Mouse (Mus musculus) inflammation-experienced regulatory T-cells, adult 6 months (primary cell): ENCODE results near the gene Dhcr24. TPM values are rescaled to one million over a fixed set of nuclear protein-coding genes. Genes with fewer than 3 reads are reported as not detected.

ENCODE experiments used
- ATAC-seq: one replicate; pipeline ENCODE4 v1.8.0; 2017
- polyA plus RNA-seq, 3 experiments: library from polyadenylated mRNA; unstranded; fragments of 100-300 nt; shearing (Covaris generic); gene quantifications; one replicate each; pipeline ENCODE4 v1.2.1; 2017

Dhcr24 gene
- polyA plus RNA-seq, 3 experiments from 2014 or later: 2.3 to 6.0 (median 4.0) TPM

DNA sequence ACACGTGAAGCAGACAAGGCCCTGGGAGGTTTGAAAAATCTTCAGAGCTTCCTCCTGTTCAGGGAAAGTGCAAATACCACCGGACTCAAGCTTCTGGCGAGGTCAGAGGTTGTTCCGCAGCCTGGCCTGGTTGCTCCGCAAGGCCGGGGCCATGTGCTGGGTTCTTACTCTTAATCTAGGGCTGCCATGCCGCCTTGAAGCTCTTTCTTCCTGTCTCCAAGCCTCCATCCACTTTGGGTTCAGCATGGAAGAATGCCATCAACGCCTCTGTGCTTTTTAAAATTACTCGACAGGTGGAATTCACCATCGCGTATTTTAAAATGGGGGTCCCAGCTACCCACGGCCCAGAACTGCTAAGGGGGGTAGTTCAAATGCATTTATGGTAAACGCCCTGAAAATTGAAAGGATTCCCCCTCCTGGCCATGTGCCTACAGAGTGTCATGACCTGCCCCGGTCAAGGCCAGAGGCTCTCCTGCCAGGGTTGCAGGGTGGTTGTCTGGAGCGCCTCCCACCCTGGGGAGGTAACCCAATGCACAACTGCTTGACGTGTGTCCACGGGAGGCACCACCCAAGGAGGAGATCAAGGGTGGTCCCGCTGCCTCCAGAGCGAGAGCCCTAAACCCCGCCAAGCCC, 509 bp upstream of the Dhcr24 start:
- ATAC-seq: peak; percentile 54

DNA sequence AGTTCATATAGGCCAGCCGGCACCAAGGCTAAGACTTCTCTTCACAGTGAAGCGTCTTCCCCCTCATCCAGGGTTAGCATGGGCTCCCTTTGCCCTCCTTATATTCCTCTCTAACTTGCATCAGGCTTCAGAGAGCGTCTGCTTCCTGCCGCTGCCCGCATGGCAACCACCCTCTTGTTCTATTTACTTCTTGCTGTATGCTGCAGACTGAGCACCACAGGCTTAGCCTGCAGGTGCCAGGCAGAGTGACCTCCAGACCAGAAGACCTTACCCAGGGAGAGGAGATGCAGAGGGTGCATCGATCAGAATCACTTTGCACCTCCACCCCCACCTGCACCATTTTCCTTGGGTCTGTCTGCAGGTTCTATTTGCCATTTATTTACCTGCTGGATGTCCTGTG, 1.2 kb downstream of the Dhcr24 start:
- no peak for ATAC-seq

DNA sequence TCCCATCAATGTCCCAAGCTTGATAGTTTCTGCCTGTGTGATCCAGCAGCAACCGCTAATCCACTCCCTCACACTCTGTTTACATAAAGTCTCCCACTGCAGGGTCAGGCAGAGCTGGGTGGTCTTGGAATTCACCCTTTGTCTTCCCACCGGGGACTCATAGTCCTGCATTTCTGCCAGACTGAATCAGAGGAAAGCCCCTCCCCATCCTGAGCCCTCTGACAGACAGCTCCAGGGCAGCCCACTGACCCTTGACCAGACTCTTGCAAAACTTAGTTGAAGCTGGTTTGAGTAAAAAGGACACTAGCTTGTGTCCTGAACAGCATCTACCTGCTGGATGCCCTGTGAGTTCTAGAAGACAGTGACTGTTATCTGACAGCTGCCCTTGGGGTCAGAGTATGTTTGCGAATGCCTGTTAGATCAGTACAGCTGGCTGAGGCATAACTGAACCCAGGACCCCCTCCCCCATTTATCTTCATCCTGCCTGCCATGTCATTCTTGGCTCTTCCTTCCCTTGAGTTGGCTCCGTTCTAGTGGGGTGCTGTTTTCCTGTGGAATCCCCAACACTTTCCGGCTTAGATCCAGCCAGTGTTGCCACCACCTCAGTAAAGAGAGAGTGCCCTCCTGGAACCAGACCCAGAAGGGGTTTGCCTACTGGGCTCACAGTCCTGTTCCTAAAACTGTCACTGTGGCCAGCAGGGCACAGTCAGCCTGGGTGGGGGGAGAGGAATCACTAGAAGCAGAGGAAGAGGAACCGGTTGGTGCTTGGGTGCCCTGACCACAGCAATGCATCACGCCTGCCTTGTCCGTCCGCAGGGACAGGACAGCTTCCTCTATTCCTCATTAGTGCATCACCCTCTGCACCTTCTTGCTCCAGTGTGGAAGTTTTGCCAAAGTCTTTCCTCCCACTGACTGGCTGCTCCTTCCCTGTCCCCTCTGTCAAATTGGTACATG, 2.3 kb downstream of the Dhcr24 start:
- ATAC-seq: no peak

DNA sequence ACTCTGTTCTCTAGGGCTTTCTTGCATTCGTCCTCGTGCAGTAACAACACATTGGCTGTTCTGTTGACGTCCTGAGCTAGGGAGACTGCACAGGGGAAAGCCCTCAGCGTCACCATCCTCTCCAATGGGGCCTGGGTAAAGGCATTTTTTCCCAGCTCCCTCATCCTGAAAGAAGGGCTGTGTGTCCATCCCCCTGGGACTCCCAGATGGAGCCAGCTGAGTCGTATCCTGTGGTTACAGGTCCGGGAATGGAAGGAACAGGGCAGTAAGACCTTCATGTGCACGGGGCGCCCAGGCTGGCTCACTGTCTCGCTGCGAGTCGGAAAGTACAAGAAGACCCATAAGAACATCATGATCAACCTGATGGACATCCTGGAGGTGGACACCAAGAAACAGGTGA, 3.3 kb downstream of the Dhcr24 start:
- ATAC-seq: no peak

DNA sequence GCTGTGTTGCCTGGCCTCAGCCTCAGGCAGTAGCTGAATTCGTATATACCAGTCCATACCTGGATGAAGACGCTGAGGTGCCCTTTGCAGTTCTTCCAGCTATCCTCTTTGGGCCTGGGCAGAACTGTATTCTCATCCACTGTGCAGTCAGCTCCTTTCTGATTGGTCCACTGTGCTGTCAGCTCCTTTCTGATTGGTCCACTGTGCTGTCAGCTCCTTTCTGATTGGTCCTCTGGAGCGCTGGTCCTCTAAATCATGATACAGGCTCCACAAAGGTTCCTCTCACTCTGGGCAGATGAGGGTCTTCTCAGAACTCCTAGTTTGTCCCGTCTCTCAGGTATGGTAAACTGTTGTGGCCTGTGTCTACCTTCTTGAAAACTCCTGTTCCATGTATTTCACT, 8.8 kb downstream of the Dhcr24 start:
- no peak for ATAC-seq

DNA sequence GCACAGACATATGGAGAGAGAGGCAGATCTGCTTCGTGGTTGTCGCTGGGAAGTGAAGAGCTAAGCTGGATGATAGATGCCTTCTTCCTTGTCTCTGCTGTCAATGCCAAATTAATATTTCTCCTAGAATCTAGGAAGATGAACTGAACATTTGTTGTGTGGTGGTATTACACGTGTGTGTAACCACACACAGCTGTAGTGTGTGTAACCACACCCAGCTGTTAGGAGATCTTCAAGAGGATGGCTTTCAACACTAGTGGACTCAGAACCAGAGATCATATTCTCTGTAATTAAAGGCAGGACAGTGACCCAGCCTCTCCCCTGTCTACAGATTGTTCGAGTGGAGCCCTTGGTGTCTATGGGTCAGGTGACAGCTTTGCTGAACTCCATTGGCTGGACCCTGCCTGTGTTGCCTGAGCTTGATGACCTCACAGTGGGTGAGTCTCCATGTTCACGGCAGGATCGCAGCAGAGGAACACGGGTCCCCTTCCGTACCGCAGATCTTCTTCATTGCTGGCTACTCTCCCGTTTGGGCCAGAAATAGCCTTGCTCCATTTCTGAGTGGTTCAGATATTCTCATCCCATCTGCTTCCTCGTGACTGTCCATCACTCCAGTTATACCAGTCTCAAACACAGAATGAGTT, 10.4 kb downstream of the Dhcr24 start:
- no peak for ATAC-seq

DNA sequence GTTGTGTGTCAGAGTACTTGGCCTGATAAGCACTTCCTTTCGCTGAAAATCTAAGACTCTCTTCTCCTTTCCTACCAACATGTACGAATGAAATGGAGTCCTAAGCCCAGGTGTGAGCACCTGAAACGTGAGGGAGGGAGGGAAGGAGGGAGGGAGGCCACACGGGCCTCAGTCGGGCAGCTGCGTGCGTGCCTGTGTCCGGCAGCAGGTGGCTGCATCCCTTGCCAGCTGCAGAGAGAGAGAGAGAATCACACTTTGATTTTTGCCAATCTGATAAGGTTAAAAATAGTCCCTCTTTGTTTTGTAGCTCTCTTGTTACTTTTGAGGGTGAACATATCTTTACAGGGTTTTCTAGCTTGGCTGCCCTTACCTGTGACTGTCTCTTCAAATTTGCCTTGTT, 14.2 kb downstream of the Dhcr24 start:
- ATAC-seq: no peak

DNA sequence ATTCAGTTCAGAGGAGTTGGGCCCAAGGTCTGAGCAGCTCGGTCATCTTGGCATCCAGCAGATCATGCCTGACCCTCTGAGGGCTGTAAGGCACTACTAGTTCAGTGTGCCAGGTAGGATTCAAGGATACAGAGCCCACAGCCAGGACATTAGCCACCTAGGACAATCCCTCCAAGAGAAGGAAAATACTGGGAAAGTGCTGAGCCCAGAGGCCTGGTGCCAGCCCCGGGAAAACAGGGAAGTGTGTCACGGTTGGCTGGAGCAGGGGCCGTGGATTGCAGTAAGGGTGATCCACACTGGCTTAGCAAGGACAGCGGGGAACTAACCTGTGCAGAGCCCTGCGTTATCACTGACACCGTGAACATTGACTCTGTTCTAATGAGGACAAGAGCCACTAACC, 16.7 kb downstream of the Dhcr24 start:
- ATAC-seq: no peak

DNA sequence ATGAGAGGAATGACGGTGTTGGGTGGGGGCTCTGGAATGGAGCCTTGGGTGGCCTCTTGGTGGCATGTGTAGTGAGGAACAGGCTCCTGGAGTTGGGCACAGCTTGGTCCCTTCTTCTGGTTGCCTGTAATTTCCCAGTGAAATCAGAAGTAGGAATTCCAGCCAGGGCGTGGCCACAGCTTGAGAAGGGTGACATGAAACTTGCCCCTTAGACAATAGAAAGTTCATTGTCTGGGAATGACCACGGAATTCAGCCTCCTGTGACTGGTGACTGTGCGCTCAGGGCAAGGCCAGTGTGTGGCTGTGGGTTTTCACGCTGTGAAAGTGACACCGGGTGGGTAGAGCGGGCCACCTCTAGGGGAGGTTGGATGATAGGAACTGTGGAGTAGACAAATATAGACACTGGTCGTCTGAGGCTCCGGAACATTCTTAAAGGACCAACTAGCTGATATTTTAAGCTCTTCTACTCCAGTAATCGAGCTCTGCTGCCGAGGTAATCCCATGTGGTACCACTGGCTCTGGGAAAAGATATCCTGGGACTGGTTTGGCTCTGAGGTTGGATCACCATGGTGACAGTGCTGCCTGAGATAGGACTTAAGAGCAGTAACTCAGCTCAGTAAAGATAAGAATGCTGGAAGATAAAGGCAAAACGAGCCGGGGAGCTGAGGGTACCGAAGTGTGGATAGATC, 20.5 kb downstream of the Dhcr24 start:
- no peak for ATAC-seq

DNA sequence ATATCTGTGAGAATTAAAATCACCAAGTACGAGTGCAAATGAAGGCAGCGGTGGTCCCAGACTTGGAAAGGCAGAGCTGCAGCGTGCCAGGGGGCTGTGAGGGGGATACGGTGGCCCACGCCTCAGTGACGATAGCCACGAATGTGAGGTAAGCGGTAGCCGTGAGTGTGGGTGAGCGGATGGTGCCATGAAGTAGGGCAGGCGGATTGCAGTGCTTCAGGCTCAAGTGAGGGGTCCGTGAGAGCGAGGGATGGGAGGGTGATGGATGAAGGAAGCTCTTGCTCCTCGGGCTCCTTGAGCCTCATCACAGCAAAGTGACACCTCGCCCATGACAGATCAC, 21.0 kb downstream of the Dhcr24 start:
- no peak for ATAC-seq

DNA sequence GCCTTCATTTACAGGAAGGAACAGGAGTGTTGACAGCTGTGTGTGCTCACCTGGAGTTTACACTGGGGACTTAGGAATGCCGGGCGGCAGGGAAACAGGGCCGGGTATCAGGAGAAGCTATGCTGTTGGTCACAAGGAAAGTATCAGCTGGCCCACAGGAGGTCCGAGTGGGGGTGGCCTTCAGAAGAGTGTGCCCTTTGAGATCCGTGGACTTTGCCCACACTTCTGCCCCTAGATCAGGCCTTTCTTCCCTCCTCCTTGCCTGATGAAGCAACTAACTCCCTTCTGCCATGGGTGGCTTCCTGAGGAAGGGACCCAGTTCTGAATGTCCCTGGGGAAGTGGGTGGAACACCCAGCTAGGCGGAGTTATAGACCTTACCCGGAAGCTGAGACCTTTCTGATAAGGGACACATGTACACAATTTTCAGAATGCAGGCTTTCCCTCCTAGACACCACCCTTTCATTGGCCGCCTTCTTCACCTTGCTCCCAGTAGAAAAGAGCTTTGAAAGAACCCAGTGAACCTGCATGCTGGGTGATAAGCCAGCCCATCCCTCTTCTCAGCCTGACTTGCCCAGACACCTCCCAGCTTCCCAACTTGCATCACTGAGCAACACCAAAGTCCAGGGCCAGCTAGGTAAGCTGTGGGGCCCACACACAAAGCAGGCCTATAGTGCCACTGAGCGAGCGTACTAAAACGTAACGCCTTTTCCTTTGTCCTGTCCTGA, 21.8 kb downstream of the Dhcr24 start:
- ATAC-seq: no peak

DNA sequence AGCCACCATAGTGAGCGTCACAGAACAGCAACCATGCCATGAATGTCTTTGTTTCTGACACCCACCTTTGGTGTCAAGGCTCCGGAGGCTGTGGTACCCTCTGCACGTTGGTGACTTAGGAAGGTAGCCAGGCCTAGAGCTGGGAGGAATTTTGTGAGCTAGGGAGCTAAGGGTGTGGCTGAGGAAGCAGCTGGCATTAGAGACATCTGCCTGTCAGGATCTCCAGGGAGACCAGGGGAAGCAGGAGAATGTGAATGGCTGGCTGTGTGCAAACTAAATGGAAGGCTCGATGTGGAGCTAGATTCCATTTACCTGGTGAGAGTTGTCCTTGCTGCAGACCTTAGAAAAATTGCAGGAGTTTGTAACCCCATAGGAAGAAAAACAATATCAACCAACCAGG, 23.8 kb downstream of the Dhcr24 start:
- no peak for ATAC-seq

DNA sequence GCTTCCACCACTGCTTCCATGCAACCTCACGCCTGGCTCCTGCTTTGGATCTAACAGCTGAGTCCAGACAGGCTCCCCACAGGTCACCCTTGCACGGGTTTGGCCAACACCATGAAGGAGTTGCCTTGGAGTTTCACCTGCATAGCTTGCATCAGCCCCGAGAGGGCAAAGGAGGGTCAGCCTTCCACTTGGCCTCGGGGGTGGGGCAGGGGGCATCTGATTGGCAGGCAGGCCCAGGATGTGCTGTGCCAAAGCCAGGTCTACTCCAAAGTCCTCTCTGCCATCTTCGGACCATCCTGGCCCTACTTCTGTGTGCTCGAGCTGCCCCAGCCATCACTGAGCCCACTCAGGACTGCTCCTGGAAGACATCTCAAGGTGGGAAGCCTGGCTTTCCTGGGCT, 26.2 kb downstream of the Dhcr24 start:
- ATAC-seq: no peak

DNA sequence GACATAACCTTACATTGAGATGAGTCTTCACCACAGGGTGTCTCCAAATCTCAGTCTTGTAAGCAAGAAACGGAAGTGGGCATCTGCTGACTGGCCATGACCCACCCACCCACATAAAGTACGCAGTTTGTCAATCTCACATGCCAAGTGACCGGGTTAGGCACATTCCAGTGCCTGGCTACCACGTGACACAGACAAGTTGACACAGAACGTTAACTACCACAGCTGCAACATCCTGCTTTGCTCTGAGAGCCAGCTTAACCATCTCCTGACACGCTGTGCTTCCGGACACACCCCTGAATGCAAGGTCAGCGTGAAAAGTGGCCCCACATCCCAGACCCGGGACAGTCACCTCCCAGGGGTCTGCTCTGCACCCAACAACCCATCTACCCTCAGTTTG, 29.3 kb downstream of the Dhcr24 start:
- peak; percentile 70 for ATAC-seq

DNA sequence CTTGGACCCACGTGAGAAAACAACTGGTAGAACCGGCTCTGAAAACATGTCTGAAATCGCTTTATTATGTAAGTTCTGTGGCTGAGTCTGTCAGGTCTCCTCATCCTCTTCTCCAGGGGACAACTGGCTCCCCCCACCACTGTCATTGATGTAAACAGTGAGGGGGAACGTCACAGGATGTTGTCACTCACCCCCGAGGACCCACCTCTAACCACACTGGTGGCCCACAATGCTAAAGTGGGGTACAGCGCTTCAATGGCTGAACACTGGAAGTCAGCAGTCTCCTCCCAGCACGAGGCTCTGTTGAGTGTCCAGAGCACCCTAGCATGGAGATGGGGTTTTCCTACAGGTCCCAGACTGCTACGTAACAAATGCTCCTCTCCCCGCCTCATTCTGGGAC, 30.0 kb downstream of the Dhcr24 start:
- no peak for ATAC-seq

DNA sequence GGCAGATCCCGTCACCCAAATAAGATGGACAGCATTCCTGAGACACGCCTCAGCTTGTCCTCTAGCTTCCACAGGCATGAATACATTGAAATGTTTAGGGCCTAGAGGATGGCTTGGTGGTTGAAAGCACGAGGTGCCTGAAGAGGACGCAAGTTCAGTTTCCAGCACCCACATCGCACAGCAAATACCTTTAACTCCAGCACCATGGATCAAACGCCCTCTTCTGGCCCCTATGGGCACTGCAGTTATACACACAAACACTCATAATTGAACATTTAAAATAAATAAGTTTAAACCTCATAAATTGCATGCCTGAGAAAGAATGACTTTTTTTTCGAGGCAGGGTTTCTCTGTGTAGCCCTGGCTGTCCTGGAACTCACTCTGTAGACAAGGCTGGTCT, 32.8 kb downstream of the Dhcr24 start:
- ATAC-seq: no peak

DNA sequence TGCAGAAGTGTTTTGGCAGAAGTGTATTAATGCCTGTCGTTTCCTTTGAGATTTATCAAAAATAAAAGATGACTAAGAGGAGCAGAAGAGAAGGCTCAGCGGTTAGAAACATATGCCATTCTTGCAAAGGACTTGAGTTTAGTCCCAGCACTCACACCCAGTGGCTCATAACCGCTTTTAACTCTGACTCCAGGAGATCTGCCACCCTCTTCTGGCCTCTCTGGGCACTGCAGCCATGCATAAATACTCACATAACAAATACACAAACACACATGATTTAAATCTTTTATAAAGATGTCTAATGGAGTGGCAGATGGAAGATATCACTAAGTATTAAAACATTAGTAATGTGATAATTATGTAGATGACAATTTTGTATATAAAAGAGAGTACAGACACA, 35.4 kb downstream of the Dhcr24 start:
- ATAC-seq: no peak

DNA sequence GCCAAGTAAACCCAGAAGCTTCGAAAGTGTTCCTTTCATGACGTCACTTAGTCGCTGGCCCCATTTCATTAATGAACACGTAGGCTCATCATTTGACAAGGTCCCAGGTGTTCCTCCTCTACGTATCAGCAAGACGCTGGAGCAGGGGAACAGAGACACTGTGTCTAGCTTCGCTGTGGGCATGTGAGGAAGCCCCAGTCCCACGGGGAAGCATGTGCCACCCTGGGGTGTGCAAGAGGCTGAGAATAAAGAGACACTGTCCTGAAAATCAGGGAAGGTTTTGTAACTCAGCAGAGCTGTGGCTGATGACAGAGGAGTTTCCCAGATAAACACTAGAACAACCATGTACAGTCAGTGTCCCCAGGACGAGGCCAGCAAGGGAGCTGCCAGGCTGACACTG, 36.2 kb downstream of the Dhcr24 start:
- ATAC-seq: no peak

DNA sequence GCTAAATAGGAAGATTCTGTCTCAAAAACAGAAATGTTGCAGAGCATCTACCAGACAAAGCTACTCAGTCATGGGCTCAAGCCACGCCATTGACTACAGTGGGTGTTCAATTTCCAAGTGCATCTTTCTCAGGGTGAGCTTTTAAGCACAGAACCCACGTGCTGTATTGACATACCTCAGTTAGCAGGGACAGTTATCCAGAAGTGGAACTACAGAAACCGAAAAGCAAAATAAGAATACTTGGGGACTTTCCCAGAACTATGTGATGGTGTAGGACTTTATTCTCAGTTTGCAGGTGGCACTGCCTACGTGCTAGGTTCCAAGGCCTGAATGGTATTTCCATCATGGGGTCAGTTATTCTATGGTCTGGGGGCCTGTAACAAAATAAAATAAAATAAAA, 36.9 kb downstream of the Dhcr24 start:
- ATAC-seq: no peak

DNA sequence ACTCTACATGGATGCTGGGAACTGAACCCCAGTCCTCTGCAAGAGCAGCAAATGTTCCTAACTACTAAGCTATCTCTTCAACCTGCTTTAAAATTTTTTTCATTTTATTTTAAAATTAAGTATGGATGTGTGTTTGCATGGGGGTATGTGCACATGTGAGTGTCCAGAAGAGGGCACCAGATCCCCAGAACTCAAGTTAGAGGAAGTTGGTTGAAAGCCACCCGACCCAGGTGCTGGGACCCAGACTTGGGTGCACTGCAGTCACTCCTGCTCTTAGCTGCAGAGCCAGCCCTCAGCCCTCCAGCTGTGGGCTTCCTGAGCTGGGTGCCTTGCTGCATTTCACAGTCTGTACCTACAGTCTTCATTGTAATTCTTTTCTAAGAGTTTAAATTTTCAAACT, 38.6 kb downstream of the Dhcr24 start:
- ATAC-seq: no peak

DNA sequence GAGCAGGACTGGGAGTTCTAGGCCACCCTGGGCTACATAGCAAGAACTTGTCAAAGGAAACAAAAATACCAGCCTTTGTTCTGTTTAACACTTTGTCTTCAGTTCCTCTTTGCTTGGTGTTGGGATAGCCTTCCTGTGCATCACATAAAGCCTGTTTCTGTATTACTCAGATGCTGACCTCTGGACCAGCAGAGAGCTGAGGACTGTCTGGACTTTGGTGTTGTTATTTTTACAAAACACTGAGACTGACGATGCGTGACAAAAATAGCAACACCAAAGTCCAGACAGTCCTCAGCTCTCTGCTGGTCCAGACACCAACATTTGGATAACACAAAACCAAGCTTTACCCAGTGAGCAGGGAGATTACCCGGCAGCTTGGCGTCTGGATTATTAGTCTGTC, 39.9 kb downstream of the Dhcr24 start:
- no peak for ATAC-seq
